Mouse (Mus musculus) heart, postnatal 0 days (tissue): ENCODE data around the gene Bola1. TPM values are rescaled to one million over a fixed set of nuclear protein-coding genes. Genes with fewer than 3 reads are reported as not detected.
A peak's percentile ranks its signal among the peaks of the same experiment; 100 is the strongest.

ENCODE experiments used
- ATAC-seq: fragments of 200-750 bp; cut with Nextera tagmentation; 2 replicates; pipeline ENCODE4 v1.8.0; 2017; ENCODE audit warnings: low read depth, moderate number of reproducible peaks, moderate library complexity; ENCODE audit not compliant: insufficient read depth
- DNase-seq: peaks from one replicate; pipeline ENCODE4 v3.0.0-alpha.2; 2016; ENCODE audit warnings: low spot score
- H3K27ac ChIP-seq: fragments of 300-500 bp; sonication (generic); 2 replicates; pipeline ENCODE4 v1.5.1; 2014; ENCODE audit warnings: low read depth, mild to moderate bottlenecking
- H3K27me3 ChIP-seq: fragments of 300-500 bp; sonication (generic); 2 replicates; pipeline ENCODE4 v1.6.1; 2014; ENCODE audit warnings: low read length, mixed read lengths; ENCODE audit not compliant: control insufficient read depth, insufficient read depth
- H3K36me3 ChIP-seq: fragments of 300-500 bp; sonication (generic); replicated peaks from 2 replicates; pipeline ENCODE4 v1.6.1; 2014; ENCODE audit warnings: low read length, mixed read lengths; ENCODE audit not compliant: control insufficient read depth, insufficient read depth
- H3K4me1 ChIP-seq: fragments of 300-500 bp; sonication (generic); 2 replicates; pipeline ENCODE4 v1.6.1; 2014; ENCODE audit warnings: antibody characterized with exemption; ENCODE audit not compliant: control insufficient read depth, insufficient read depth
- H3K4me2 ChIP-seq: fragments of 300-500 bp; sonication (generic); 2 replicates; pipeline ENCODE4 v1.6.1; 2014; ENCODE audit warnings: low read depth, mild to moderate bottlenecking, low read length, moderate library complexity
- H3K4me3 ChIP-seq: fragments of 300-500 bp; sonication (generic); 2 replicates; pipeline ENCODE4 v1.5.1; 2014; ENCODE audit warnings: low read depth, low read length
- H3K9ac ChIP-seq: fragments of 300-500 bp; sonication (generic); replicated peaks from 2 replicates; pipeline ENCODE4 v1.6.1; 2014; ENCODE audit warnings: low read depth, low read length, mixed read lengths
- H3K9me3 ChIP-seq: fragments of 300-500 bp; sonication (generic); replicated peaks from 2 replicates; pipeline ENCODE4 v1.6.1; 2016; ENCODE audit warnings: low read length; ENCODE audit not compliant: control insufficient read depth
- CTCF ChIP-seq: IDR thresholded peaks from 2 replicates; pipeline ENCODE4 v1.5.1; 2016; ENCODE audit warnings: antibody characterized with exemption, control low read depth, low read depth
- EP300 ChIP-seq: IDR thresholded peaks from 2 replicates; pipeline ENCODE4 v1.6.1; 2016; ENCODE audit warnings: antibody characterized with exemption, low read depth
- WGBS: fragments of 180-500 bp; shearing (Covaris S2); extraction: QIAGEN DNeasy Blood & Tissue Kit; methylation state at CpG from one replicate; pipeline ENCODE4 v1.1.7; 2014; 5-methylcytosine and 5-hydroxymethylcytosine counted together
- polyA plus RNA-seq: library from polyadenylated mRNA; unstranded; fragments of >200 nt; fragmentation: Nextera tagmentation; extraction: Ambion mirVana; gene quantifications from 2 replicates; pipeline ENCODE4 v1.2.1, GENCODE M21; 2015
- total RNA-seq: library from RNA; depleted of rRNA; stranded (reverse); fragments of >200 nt; gene quantifications from 2 replicates; pipeline ENCODE4 v1.2.3, GENCODE M21; 2014; ENCODE audit warnings: low replicate concordance

The Bola1 gene
- total and polyA plus RNA-seq, 2 experiments from 2014 or later: 30.0 to 55.3 TPM

GRCm38 (mm10) chr3:96197129-96197749 lies 22.3 kb downstream of the Bola1 start:
- peak; percentile 91 for ATAC-seq
- under 1% methylated on average over 50 of the region's 50 CpGs for WGBS
- TF ChIP-seq CTCF: no peak
- no peak for TF ChIP-seq EP300

GRCm38 (mm10) chr3:96196437-96197128 lies 22.9 kb downstream of the Bola1 start:
- Histone ChIP-seq H3K36me3 (peaks cover 16% of the 10 kb centered on the region; the same call in 1 of the 2 replicates), H3K27ac (peak overlapping the region; percentile 79), H3K9me3 (no peaks in the 10 kb centered on the region), H3K9ac (peak overlapping the region; percentile 45), H3K4me3 (peak overlapping the region; percentile 48), H3K4me2 (peak overlapping the region; percentile 65), H3K4me1 (peaks cover 13% of the 10 kb centered on the region), H3K27me3 (no peaks in the 10 kb centered on the region)
- no peak for TF ChIP-seq EP300
- no peak for TF ChIP-seq CTCF
- DNase-seq: no peak
- ATAC-seq: peak; percentile 1; the same call in 1 of the 2 replicates
- 20% methylated on average over 27 of the region's 27 CpGs for WGBS

More at GRCm38 (mm10) chr3:96197129-96197749, 22.3 kb downstream of the Bola1 start:
- H3K9ac ChIP-seq: peak overlapping the region; percentile 45
- H3K4me3 ChIP-seq: peak overlapping the region; percentile 48
- peak overlapping the region; percentile 79 for H3K27ac ChIP-seq
- no peaks in the 10 kb centered on the region for H3K9me3 ChIP-seq
- peaks cover 12% of the 10 kb centered on the region; the same call in 1 of the 2 replicates for H3K36me3 ChIP-seq
- peak overlapping the region; percentile 65 for H3K4me2 ChIP-seq
- peak; percentile 92 for DNase-seq
- no peaks in the 10 kb centered on the region for H3K27me3 ChIP-seq
- H3K4me1 ChIP-seq: peaks cover 13% of the 10 kb centered on the region

GRCm38 (mm10) chr3:96195616-96196313 lies 23.7 kb downstream of the Bola1 start:
- Histone ChIP-seq H3K4me1 (peaks cover 13% of the 10 kb centered on the region), H3K36me3 (peaks cover 22% of the 10 kb centered on the region), H3K9me3 (no peaks in the 10 kb centered on the region), H3K27ac (no peak overlapping the region), H3K4me3 (no peak overlapping the region), H3K27me3 (no peaks in the 10 kb centered on the region), H3K9ac (no peak overlapping the region), H3K4me2 (no peak overlapping the region)
- TF ChIP-seq EP300 (no peak), CTCF (peak; percentile 0; the same call in 1 of the 2 replicates)
- WGBS: 92% methylated on average over 11 of the region's 11 CpGs
- DNase-seq (no peak), ATAC-seq (no peak)

GRCm38 (mm10) chr3:96194966-96195365 lies 24.5 kb downstream of the Bola1 start:
- no peak for TF ChIP-seq CTCF
- TF ChIP-seq EP300: no peak
- no peaks in the 10 kb centered on the region for H3K27me3 ChIP-seq
- ATAC-seq: no peak
- no peak overlapping the region for H3K9ac ChIP-seq
- no peak overlapping the region for H3K4me2 ChIP-seq
- H3K36me3 ChIP-seq: peaks cover 30% of the 10 kb centered on the region
- DNase-seq: no peak
- H3K4me3 ChIP-seq: no peak overlapping the region
- no peaks in the 10 kb centered on the region for H3K9me3 ChIP-seq
- H3K27ac ChIP-seq: no peak overlapping the region
- 88% methylated on average over 10 of the region's 10 CpGs for WGBS
- H3K4me1 ChIP-seq: peaks cover 13% of the 10 kb centered on the region

GRCm38 (mm10) chr3:96192977-96193376 lies 26.5 kb downstream of the Bola1 start:
- Histone ChIP-seq H3K27ac (no peak overlapping the region), H3K27me3 (no peaks in the 10 kb centered on the region), H3K4me1 (peaks cover 10% of the 10 kb centered on the region), H3K9me3 (no peaks in the 10 kb centered on the region), H3K4me3 (no peak overlapping the region), H3K36me3 (peaks cover 45% of the 10 kb centered on the region), H3K9ac (no peak overlapping the region), H3K4me2 (no peak overlapping the region)
- ATAC-seq (no peak), DNase-seq (no peak)
- 60% methylated on average over 12 of the region's 12 CpGs for WGBS
- TF ChIP-seq CTCF (no peak), EP300 (no peak)
